Mouse (Mus musculus): Measurements from ENCODE around the gene Numbl.

DNA sequence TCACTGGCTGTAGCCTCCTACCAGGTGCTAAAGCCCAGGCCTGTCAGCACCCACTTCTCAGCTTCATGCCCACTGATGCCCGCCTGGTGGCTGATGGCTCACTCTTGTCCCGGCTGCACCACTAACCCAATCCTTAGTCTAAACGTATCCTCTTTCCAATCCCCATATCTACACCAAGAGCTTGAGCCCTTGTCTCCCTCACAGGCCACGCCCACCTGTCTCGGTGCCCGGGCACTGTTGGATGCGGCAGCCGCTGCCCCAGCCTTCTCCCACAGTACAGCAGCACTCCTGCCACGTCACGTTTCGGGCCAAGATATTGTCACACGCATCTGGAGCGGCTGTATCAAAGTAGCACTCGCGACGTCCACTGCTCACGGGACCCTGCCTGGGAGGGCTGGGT, 52.1 kb downstream of the Numbl start:
- TF ChIP-seq CTCF (conservative IDR thresholded peaks at IDR 0.05; ENCODE audit: insufficient read depth, insufficient read length, low read depth, low read length): no peak
- no peak for TF ChIP-seq POLR2A (IDR thresholded peaks at IDR 0.05; ENCODE audit: low read depth, low read length)
